Mouse (Mus musculus) induced T-regulatory cell, adult 2 months (primary cell): Measurements from ENCODE around the gene Slc39a3.
"Not testable (repeated sequence)": the region's sequence is repeated elsewhere in the genome, so short reads cannot be mapped to it uniquely, and the experiment has no call there.

Experiments
- DNase-seq: peaks from one replicate; pipeline ENCODE4 v3.0.0-alpha.2; 2012; ENCODE audit warnings: low read depth

Gene Slc39a3

GRCm38 (mm10) chr10:81045246-81045645, 8.0 kb upstream of the Slc39a3 start:
- DNase-seq = not testable (repeated sequence)

DNA sequence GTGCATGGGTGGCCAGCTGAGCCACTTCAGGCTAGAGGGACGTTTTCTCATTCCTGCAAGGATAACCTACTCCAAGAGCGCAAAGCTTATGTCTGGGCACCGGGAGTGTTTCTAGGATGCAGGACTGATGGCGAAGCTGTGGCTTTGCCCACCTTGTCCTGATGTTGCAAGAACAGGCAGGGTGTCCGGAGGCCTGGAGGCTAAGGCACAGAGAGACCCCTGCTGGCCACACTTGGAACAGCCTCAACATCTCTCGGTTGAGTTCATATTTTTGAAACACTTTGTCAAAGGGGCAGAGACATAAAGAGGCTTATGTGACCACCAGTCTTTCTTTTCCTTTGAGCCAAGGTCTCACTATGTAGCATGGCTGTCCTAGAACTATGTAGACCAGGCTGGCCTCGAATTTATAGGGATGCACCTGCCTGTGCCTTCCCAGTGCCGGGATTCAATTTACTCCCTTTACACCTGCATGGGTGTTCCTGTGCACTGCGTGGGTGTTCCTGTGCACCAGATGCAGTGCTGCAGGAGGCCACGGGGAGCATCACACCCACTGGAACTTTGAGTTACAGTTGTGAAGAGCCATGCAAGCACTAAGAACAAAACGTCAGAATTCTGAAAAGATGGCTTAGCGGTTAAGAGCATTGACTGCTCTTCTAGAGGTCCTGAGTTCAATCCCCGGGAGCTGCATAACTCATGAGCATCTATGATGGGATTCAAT, 4.4 kb upstream of the Slc39a3 start:
- peak; percentile 84 for DNase-seq

DNA sequence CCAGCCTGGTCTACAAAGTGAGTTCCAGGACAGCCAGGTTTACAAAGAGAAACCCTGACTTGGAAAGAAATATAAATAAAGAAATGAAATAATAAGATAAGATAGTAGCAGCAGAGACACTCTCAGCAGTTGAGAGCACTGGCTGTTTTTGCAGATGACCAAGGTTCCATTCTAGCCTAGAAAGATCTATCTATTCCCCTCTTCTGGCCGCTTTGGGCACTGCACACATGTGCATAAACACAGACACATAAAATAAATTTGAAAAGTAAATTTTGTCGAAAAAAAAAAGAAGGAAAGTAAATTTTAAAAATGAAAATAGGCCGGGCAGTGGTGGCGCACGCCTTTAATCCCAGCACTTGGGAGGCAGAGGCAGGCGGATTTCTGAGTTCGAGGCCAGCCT, 975 bp downstream of the Slc39a3 start:
- DNase-seq = peak; percentile 71

DNA sequence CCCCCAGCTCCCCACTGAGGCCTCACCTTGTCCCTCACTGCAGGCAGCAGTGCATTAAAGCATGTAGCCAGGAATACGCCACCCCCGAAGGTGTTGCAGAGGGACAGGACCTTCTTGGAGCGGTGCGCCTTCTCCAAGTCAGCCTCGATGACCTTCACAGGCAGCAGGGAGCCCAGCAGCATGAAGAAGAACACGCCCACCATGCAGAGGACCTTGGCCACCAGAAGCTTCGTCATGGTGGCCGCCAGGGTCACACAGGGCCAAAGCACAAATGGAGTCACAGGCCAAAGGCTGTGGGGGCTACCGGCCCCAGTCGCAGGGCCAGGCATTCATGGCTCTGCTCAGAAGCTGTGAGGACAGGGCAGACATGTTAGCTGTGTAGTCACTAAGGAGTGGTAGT, 3.6 kb downstream of the Slc39a3 start:
- DNase-seq = no peak

DNA sequence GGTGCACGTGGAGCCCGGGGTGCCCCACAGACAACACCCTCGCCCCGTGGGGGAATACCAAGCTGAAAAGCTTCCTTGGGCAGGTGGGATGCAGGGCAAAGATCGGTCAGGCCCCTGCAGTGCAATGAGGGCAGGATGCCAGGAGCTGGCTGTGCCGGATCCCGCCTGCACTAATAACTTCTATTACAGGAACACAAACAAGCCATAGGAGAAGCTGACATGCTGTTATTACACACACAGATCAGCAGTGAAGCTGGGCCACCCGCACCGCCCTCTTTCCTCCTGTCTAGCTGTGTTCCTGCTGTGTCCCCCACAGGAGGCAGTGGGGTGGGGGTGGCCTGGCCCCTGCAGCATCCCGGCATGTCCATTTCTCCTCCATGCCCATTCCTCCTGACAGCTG, 8.2 kb downstream of the Slc39a3 start:
- no peak for DNase-seq

DNA sequence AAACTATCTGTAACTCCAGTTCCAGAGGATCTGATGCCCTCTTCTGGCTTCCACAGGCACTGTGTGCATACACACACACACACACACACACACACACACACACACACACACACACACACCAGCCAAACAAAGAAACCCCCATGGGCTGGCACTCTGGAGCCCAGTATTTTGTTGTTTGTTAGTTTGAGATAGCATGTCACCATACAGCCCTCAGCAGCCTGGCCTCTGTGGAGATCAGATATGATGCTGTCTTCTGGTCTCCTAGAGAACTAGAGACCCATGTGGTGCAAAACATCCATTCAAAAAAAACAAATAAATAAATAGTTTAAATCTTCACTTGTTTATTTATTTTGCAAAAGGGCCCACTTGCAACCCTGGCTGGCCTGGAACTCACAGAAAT, 9.0 kb downstream of the Slc39a3 start:
- DNase-seq = no peak

DNA sequence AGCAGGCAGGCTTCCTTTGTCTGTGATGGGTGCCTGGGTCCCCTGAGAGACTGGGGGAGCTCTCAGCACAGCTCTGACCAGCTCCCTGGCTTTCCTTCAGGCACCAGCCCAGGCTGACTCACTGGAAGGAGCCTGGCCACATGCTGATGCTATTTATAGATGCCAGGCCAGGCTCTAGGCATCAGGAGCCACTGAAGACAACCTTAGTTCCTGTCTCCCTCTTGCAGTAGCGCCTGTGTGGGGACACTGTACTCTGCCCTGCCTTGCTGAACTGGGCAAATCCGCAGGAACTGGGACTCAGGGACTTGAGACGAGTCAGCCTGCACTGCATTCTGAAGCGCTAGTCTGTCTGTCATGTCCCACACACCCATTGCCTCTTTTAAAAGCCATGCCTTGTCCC, 9.9 kb downstream of the Slc39a3 start:
- DNase-seq = no peak

GRCm38 (mm10) chr10:81026857-81027256, 10.4 kb downstream of the Slc39a3 start:
- DNase-seq = no peak

- DNase-seq = no peak
Observed at GRCm38 (mm10) chr10:81025639-81026275, 11.5 kb downstream of the Slc39a3 start, which contains the start of gene Diras1. TSS of gene Diras1 (minus strand) at chr10:81025662.

- DNase-seq = no peak
Observed at GRCm38 (mm10) chr10:81025047-81025621, 12.1 kb downstream of the Slc39a3 start.

- no peak for DNase-seq
Observed at GRCm38 (mm10) chr10:81024346-81024937, 12.8 kb downstream of the Slc39a3 start.

- peak; percentile 62 for DNase-seq
Observed at GRCm38 (mm10) chr10:81022744-81023143, 14.5 kb downstream of the Slc39a3 start.

GRCm38 (mm10) chr10:81021547-81022110, 15.6 kb downstream of the Slc39a3 start:
- DNase-seq = no peak

DNA sequence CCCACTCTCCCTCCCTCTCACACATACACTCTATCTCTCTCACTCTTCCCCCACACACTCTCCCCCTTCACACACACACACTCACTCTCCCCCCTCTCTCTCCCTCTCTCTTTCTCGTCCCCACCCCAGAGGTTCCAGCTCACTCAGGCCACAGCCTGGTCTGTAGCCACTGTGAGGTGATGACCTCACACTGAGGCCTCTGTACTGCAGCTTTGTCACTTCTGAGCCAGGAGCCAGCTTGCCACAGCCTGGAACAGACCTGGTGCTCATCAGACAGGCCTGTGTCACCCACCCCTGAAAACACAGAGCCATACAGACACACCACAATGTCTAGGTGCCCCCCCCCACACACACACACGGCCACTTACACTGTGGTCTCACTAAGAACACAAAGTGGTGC, 17.0 kb downstream of the Slc39a3 start:
- DNase-seq = no peak

DNA sequence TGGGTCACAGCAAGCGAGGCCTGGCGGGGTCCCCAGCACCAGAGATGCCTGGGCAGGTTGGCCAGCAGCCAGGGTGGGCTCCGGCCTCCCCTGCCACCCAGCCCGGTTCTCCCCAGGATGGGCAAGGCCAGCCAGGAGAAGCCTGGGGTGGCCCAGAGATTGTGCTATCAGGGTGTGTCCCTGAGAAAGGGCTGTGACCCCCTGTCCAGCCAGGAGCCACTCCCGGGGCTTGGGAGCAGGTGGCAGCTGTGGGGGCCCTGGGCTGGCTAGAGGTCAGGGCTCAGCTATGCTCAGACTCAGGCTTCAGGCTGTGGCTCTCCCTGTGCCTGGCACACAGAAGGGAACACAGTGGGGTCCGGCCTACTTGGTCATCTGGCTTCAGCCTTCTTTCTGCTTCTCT, 17.5 kb downstream of the Slc39a3 start:
- no peak for DNase-seq

- peak; percentile 59 for DNase-seq
Observed at GRCm38 (mm10) chr10:81018326-81018725, 18.9 kb downstream of the Slc39a3 start.

GRCm38 (mm10) chr10:81016645-81017044, 20.6 kb downstream of the Slc39a3 start:
- DNase-seq = peak; percentile 82

GRCm38 (mm10) chr10:81015666-81016065, 21.6 kb downstream of the Slc39a3 start:
- DNase-seq = no peak

DNA sequence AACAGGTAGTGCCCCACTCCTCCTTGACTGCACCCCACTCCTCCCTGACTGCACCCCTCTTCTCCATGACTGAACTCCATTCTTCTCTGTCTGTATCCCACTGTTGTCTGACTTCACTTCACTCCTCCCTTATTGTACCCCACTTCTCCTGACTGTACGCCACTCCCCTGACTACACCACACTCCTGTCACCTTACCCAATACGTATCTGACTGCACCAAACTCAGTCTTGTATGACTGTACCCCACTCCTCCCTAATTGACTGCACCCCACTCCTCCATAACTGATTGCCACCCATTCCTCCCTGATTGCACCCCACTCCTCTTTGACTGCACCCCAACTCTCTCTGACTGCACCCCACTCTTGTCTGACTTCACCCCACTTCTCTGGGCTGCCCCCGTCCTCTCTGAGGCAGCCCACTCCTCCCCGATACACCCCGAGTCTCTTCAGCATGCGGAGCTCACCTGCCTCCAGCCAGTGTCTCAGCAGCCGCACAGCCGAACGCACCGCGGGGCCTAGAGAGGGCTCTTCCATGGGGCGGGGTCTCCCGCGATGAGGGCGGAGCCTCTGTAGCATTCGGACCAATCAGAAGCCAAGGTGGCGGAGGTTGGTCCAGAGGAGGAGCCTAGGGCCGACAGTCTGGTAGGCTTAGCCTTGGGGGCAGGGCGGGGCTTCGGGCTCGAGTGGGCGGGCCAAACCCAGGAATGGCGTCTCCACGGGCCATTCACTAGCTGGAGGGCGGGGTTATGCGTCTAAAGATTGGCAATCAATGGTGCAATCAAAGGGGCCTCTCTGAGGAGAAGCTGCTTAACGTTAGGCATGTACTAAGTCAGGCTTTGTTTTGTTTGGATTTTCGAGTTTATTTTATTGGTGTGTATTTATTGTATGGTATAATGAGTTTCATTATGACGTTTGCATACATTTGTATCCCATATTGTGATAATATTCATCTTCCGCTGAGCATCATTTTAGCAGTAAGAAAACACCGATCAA, 22.5 kb downstream of the Slc39a3 start, which contains the start of gene Gng7:
Gene Gng7, minus strand, starts transcription at position 553 of the 992 bp plus-strand sequence.
- DNase-seq = peak; percentile 93

DNA sequence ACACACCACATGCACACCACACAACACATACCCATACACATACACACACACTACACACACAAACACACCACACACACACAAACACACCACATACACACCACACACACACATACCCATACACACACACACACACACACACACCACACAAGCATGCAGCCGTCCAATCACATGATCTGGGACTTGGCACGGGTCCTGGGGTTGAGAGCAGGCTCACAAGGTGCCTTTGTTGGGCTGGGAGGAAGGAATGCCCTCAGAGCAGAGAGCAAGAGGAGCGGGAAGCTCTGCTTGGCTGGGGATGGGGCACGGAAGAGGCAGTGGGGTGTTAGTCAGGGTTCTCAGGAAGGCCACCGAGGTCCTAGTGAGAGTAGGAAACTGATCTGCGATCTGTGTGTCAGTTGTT, 26.4 kb downstream of the Slc39a3 start:
- DNase-seq = no peak

- DNase-seq = no peak
Observed at GRCm38 (mm10) chr10:81007240-81007639, 30.0 kb downstream of the Slc39a3 start.
